11 mouse cellular contexts compared by ENCODE assay signal in the genomic region with DNA sequence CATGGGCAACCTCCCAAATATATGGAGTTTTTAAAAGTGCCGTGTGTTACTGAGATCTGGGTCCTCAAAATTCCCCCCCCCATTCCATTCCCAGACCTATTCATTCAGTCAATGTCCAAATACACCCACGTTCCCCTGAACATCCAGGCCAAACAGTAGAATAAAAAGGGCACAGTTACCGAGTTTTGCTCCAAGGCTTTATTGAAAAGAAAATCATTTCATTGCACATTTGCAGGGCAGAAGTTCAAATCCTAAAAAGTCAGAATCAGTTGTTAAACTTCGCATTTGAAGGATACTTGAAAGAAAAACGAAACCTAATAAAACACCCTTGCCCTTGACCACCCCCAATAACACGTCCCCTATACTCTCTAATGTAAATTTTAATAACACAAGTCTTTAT. TPM values are rescaled to one million over a fixed set of nuclear protein-coding genes. Genes with fewer than 3 reads are reported as not detected.
"Had no signal": no experiment of that assay in that cellular context is flagged by ENCODE, and none has a peak within 500 bp of the region (broad histone marks: within the 10 kb centered on the region; RNA-seq: fewer than 3 reads in every experiment).

No protein-coding gene starts in this region.

- H3K27ac ChIP-seq: liver, embryonic 12.5 days; lung, embryonic 15.5 days; macrophage; midbrain, embryonic 12.5 days had no signal

- ATAC-seq: hindbrain, embryonic 16.5 days; intestine, postnatal 0 days; liver, embryonic 12.5 days; midbrain, embryonic 16.5 days had no signal

- H3K9ac ChIP-seq: liver, embryonic 12.5 days; lung, embryonic 15.5 days; midbrain, embryonic 12.5 days had no signal

- H3K4me3 ChIP-seq: liver, embryonic 12.5 days; lung, embryonic 15.5 days; megakaryocyte, embryonic 14.5 days; midbrain, embryonic 12.5 days had no signal

- H3K4me2 ChIP-seq: liver, embryonic 12.5 days; lung, embryonic 15.5 days; midbrain, embryonic 12.5 days had no signal

- H3K36me3 ChIP-seq: liver, embryonic 12.5 days; lung, embryonic 15.5 days; midbrain, embryonic 12.5 days had no signal

- H3K9me3 ChIP-seq: liver, embryonic 12.5 days; lung, embryonic 15.5 days; megakaryocyte, embryonic 14.5 days; midbrain, embryonic 12.5 days had no signal

RNA-seq across cellular contexts. Expression of a gene that starts 1.6 kb away (rescaled TPM):
- polyA plus RNA-seq: inflammation-experienced regulatory T-cells, adult 6 months; macrophage; midbrain, embryonic 16.5 days had no signal

RNA-seq across cellular contexts. Expression of a gene that starts 5.3 kb away (rescaled TPM):
- polyA plus RNA-seq: hindbrain, embryonic 16.5 days; inflammation-experienced regulatory T-cells, adult 6 months; liver, embryonic 16.5 days; macrophage; midbrain, embryonic 12.5 days; midbrain, embryonic 16.5 days had no signal

RNA-seq across cellular contexts. Expression of a gene that starts 8.9 kb away (rescaled TPM):
- polyA plus RNA-seq: inflammation-experienced regulatory T-cells, adult 6 months; macrophage; midbrain, embryonic 12.5 days; midbrain, embryonic 16.5 days had no signal

RNA-seq across cellular contexts. Expression of a gene that starts 8.9 kb away (rescaled TPM):
- polyA plus RNA-seq: inflammation-experienced regulatory T-cells, adult 6 months; liver, embryonic 12.5 days; liver, embryonic 16.5 days; macrophage; midbrain, embryonic 12.5 days; midbrain, embryonic 16.5 days had no signal

RNA-seq across cellular contexts. Expression of a gene that starts 11.1 kb away (rescaled TPM):
- polyA plus RNA-seq: hindbrain, embryonic 16.5 days; inflammation-experienced regulatory T-cells, adult 6 months; liver, embryonic 12.5 days; liver, embryonic 16.5 days; macrophage; midbrain, embryonic 12.5 days; midbrain, embryonic 16.5 days; stomach, embryonic 14.5 days had no signal
